ENCODE assay signal across 29 mouse cellular contexts in the genomic region with DNA sequence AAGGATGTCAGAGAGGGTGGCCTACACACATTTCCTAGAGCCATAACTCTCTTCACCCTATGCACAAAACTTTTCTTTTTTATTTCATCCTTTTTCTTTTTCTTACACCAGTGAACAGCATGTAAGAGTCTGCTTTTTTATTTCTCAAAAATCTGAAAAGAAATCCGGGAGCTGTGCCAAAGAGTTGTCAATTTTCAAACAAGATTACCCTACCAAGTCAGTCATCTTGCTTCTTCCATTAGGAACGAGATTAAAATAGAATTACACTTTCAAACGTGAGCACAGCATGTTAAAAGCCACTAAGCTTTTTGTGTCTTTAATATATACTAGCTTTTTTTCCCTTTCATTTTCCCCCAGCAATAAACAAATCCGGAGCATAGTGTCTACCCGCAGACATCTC.
DNase-seq lines count a peak whose midpoint lies in the region; ATAC-seq and TF ChIP-seq lines count a peak whose summit lies in the region.
"Had no signal": no experiment of that assay in that cellular context is flagged by ENCODE, and none has a peak within 500 bp of the region (broad histone marks: within the 10 kb centered on the region; RNA-seq: fewer than 3 reads in every experiment).

No protein-coding gene starts in this region.

- no peaks in the 10 kb centered on the region for H3K9me3 ChIP-seq in forebrain, embryonic 16.5 days (ENCODE audit: control insufficient read depth, low read length)
- H3K9me3 ChIP-seq in forebrain, embryonic 11.5 days (ENCODE audit: control insufficient read depth, low read length) = no peaks in the 10 kb centered on the region
- no peaks in the 10 kb centered on the region for H3K9me3 ChIP-seq in kidney, embryonic 14.5 days (ENCODE audit: control insufficient read depth, low read length)
- H3K9me3 ChIP-seq: hindbrain, embryonic 12.5 days; intestine, embryonic 15.5 days; liver, embryonic 12.5 days had no signal

- intact Hi-C loops in left cerebral cortex, postnatal 14 days (cut with DNase I) = no loop called here
- intact Hi-C loops in left cerebral cortex, postnatal 25 days (cut with DNase I) = no loop called here

- no peaks in the 10 kb centered on the region for H3K27me3 ChIP-seq in forebrain, embryonic 16.5 days (replicated peaks; ENCODE audit: control insufficient read depth, insufficient read depth, low read length)
- no peaks in the 10 kb centered on the region for H3K27me3 ChIP-seq in forebrain, embryonic 11.5 days (ENCODE audit: control insufficient read depth, insufficient read depth, low read length)
- H3K27me3 ChIP-seq in kidney, embryonic 14.5 days (ENCODE audit: control insufficient read depth, insufficient read depth, low read length) = no peaks in the 10 kb centered on the region
- H3K27me3 ChIP-seq: hindbrain, embryonic 12.5 days; intestine, embryonic 15.5 days; liver, embryonic 12.5 days had no signal

- H3K36me3 ChIP-seq in forebrain, embryonic 16.5 days (ENCODE audit: control insufficient read depth, insufficient read depth) = no peaks in the 10 kb centered on the region
- no peaks in the 10 kb centered on the region for H3K36me3 ChIP-seq in forebrain, embryonic 11.5 days (ENCODE audit: control insufficient read depth, insufficient read depth, low read length)
- no peaks in the 10 kb centered on the region for H3K36me3 ChIP-seq in kidney, embryonic 14.5 days (ENCODE audit: control insufficient read depth, insufficient read depth, low read length)
- H3K36me3 ChIP-seq: hindbrain, embryonic 12.5 days; intestine, embryonic 15.5 days; liver, embryonic 12.5 days had no signal

- H3K27ac ChIP-seq in forebrain, embryonic 16.5 days (ENCODE audit: low read length) = no peak overlapping the region
- no peak overlapping the region for H3K27ac ChIP-seq in forebrain, embryonic 11.5 days (ENCODE audit: low read depth, low read length)
- H3K27ac ChIP-seq in cortical plate, adult 2 months (ENCODE audit: insufficient read depth, low read length) = peak overlapping the region; percentile 71
- H3K27ac ChIP-seq in kidney, embryonic 14.5 days (ENCODE audit: low read depth, low read length) = no peak overlapping the region
- H3K27ac ChIP-seq: hindbrain, embryonic 12.5 days; hindbrain, postnatal 0 days; intestine, embryonic 15.5 days; left cerebral cortex, adult 2 months; liver, embryonic 12.5 days; macrophage had no signal

- no peak overlapping the region for H3K9ac ChIP-seq in forebrain, embryonic 16.5 days (replicated peaks; ENCODE audit: low read depth, low read length)
- no peak overlapping the region for H3K9ac ChIP-seq in forebrain, embryonic 11.5 days (ENCODE audit: low read length)
- H3K9ac ChIP-seq in kidney, embryonic 14.5 days (ENCODE audit: low read depth, low read length) = no peak overlapping the region
- H3K9ac ChIP-seq: hindbrain, embryonic 12.5 days; intestine, embryonic 15.5 days; liver, embryonic 12.5 days; liver, postnatal 0 days had no signal

- H3K4me3 ChIP-seq in forebrain, embryonic 16.5 days (replicated peaks; ENCODE audit: low read length) = no peak overlapping the region
- H3K4me3 ChIP-seq in forebrain, embryonic 11.5 days (ENCODE audit: low read depth, low read length) = no peak overlapping the region
- H3K4me3 ChIP-seq in cortical plate, adult 2 months (ENCODE audit: insufficient read depth, low read length) = no peak overlapping the region
- H3K4me3 ChIP-seq in kidney, embryonic 14.5 days (ENCODE audit: low read length) = no peak overlapping the region
- H3K4me3 ChIP-seq: hindbrain, embryonic 12.5 days; intestine, embryonic 15.5 days; left cerebral cortex, adult 2 months; liver, embryonic 12.5 days had no signal

- 13% methylated on average over 5 of the region's 5 CpGs for WGBS in forebrain, embryonic 16.5 days
- 74% methylated on average over 5 of the region's 5 CpGs for WGBS in forebrain, embryonic 11.5 days
- 71% methylated on average over 5 of the region's 5 CpGs for WGBS in kidney, embryonic 14.5 days

- no peak overlapping the region for H3K4me2 ChIP-seq in forebrain, embryonic 16.5 days (ENCODE audit: low read length)
- no peak overlapping the region for H3K4me2 ChIP-seq in forebrain, embryonic 11.5 days (ENCODE audit: low read depth, low read length, severe bottlenecking)
- H3K4me2 ChIP-seq in kidney, embryonic 14.5 days (replicated peaks; ENCODE audit: low read depth, low read length) = no peak overlapping the region
- H3K4me2 ChIP-seq: hindbrain, embryonic 12.5 days; intestine, embryonic 15.5 days; liver, embryonic 12.5 days had no signal

- peaks cover 37% of the 10 kb centered on the region for H3K4me1 ChIP-seq in forebrain, embryonic 16.5 days (replicated peaks; ENCODE audit: control insufficient read depth, insufficient read depth, low read length)
- H3K4me1 ChIP-seq in forebrain, embryonic 11.5 days (replicated peaks; ENCODE audit: control insufficient read depth, insufficient read depth, low read length) = peaks cover 10% of the 10 kb centered on the region; the same call in 1 of the 2 replicates
- peaks cover 8% of the 10 kb centered on the region for H3K4me1 ChIP-seq in cortical plate, adult 2 months (ENCODE audit: control insufficient read depth, insufficient read depth, low read length)
- H3K4me1 ChIP-seq in kidney, embryonic 14.5 days (ENCODE audit: control insufficient read depth, insufficient read depth, low read length) = peaks cover 26% of the 10 kb centered on the region; the same call in 1 of the 2 replicates

- ATAC-seq in forebrain, embryonic 16.5 days = peak; percentile 36
- ATAC-seq in forebrain, embryonic 11.5 days (replicated peaks; ENCODE audit: low FRiP score) = no peak
- ATAC-seq in kidney, embryonic 14.5 days (ENCODE audit: low FRiP score, low TSS enrichment) = no peak
- ATAC-seq: activated CD4-positive, CD25-positive, alpha-beta regulatory T cell, adult 4 months; hindbrain, postnatal 0 days; intestine, embryonic 15.5 days; liver, embryonic 12.5 days; liver, postnatal 0 days had no signal

- TF ChIP-seq POLR2A in cortical plate, adult 2 months (IDR thresholded peaks at IDR 0.05; ENCODE audit: extremely low read depth, insufficient read depth, low read length) = no peak

- DNase-seq in forebrain, embryonic 11.5 days (ENCODE audit: low spot score) = no peak
- peak; percentile 15 to 47 for DNase-seq in left cerebral cortex, postnatal 14 days (ENCODE audit: low spot score in 2 of 2)
- DNase-seq in left cerebral cortex, postnatal 25 days (ENCODE audit: low spot score in 2 of 2) = no peak
- peak; percentile 47 for DNase-seq in adipocyte (ENCODE audit: low spot score)
- DNase-seq: adrenal gland, adult 8-10 months; B cell, adult 2 months; cerebellum, adult 11-12 months; cerebellum, adult 9-11 months; gastrocnemius, postnatal 10 days; heart, postnatal 36 days; kidney, adult 8-10 months; kidney, postnatal 14 days; left cerebral cortex, postnatal 4 days; liver, postnatal 0 days; lung, postnatal 10 days; midbrain, embryonic 14.5 days; retina, postnatal 1 day; right cerebral cortex, postnatal 14 days; thymus, postnatal 14 days had no signal

- no peak for TF ChIP-seq CTCF in cortical plate, adult 2 months (IDR thresholded peaks at IDR 0.05; ENCODE audit: extremely low read depth, insufficient read depth, low read length)

Comparison
In these comparisons a context has a peak if more than half of its experiments do, and no peak if none do; other contexts are left out.
1. DNase-seq: peak in left cerebral cortex, postnatal 14 days (2 of 2) and adipocyte (single experiment); none in forebrain, embryonic 11.5 days (single experiment) and left cerebral cortex, postnatal 25 days (0 of 2).